ENCODE assay signal across 10 mouse cellular contexts in the genomic region with DNA sequence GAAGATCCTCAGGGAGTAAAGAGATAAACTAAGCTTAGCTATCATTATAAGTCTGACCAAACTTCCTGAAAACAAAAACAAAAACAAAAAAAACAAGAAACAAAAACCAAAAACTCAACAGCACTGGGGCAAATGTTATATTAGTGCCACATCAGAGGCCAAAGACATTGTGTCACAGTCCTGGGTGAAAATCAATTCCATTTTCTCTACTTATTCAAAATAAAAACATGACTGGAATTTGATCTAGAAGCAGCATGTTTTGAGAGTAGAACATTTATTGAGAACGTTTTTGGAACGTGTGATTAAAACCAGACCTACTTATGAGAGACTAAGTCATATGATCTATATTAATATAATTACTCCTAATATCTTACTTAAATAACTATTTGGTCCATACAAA. TPM values are rescaled to one million over a fixed set of nuclear protein-coding genes. Genes with fewer than 3 reads are reported as not detected.
DNase-seq lines count a peak whose midpoint lies in the region; ATAC-seq and TF ChIP-seq lines count a peak whose summit lies in the region.
"Had no signal": no experiment of that assay in that cellular context is flagged by ENCODE, and none has a peak within 500 bp of the region (broad histone marks: within the 10 kb centered on the region; RNA-seq: fewer than 3 reads in every experiment).

No protein-coding gene starts in this region.

- peaks cover 29% of the 10 kb centered on the region for H3K36me3 ChIP-seq in erythroblast, embryonic 14.5 days (ENCODE audit: control insufficient read depth)
- H3K36me3 ChIP-seq in midbrain, embryonic 11.5 days (ENCODE audit: control insufficient read depth, insufficient read depth, low read length): no peaks in the 10 kb centered on the region
- H3K36me3 ChIP-seq in midbrain, embryonic 10.5 days: no peaks in the 10 kb centered on the region
- no peaks in the 10 kb centered on the region for H3K36me3 ChIP-seq in liver, embryonic 14.5 days (replicated peaks; ENCODE audit: control insufficient read depth, insufficient read depth, low read depth)

- intact Hi-C loops in left cerebral cortex, postnatal 25 days (cut with DNase I): loop anchor here (5.0 kb wide), 2 partner anchors 135 to 310 kb away; no protein-coding TSS in a partner anchor

- no peak for TF ChIP-seq EP300 in liver, embryonic 14.5 days (IDR thresholded peaks at IDR 0.05; ENCODE audit: low read depth)

- TF ChIP-seq CTCF in liver, embryonic 14.5 days (IDR thresholded peaks at IDR 0.05; ENCODE audit: low read depth): no peak

- peak overlapping the region; percentile 92 for H3K4me3 ChIP-seq in erythroblast, embryonic 14.5 days (replicated peaks)
- no peak overlapping the region for H3K4me3 ChIP-seq in midbrain, embryonic 11.5 days (ENCODE audit: low read depth, low read length)
- no peak overlapping the region for H3K4me3 ChIP-seq in midbrain, embryonic 10.5 days
- H3K4me3 ChIP-seq in liver, embryonic 14.5 days (ENCODE audit: insufficient read depth in 1 of 2, low read depth in 2 of 2, low read length in 2 of 2): peak overlapping the region; percentile 72 to 81; a peak in 3 of 4 replicates

- WGBS in midbrain, embryonic 11.5 days: 85% methylated on average over 2 of the region's 2 CpGs
- 73% methylated on average over 2 of the region's 2 CpGs for WGBS in midbrain, embryonic 10.5 days
- WGBS in liver, embryonic 14.5 days (ENCODE audit: insufficient replicate concordance): 62% methylated on average over 2 of the region's 2 CpGs

- H3K9me3 ChIP-seq in erythroblast, embryonic 14.5 days (ENCODE audit: control insufficient read depth, low read length): no peaks in the 10 kb centered on the region
- H3K9me3 ChIP-seq in midbrain, embryonic 11.5 days (ENCODE audit: control insufficient read depth, low read length): no peaks in the 10 kb centered on the region
- no peaks in the 10 kb centered on the region for H3K9me3 ChIP-seq in midbrain, embryonic 10.5 days (replicated peaks)
- H3K9me3 ChIP-seq in liver, embryonic 14.5 days (ENCODE audit: control insufficient read depth, low read length): no peaks in the 10 kb centered on the region

- peaks cover 74% of the 10 kb centered on the region for H3K4me1 ChIP-seq in erythroblast, embryonic 14.5 days (ENCODE audit: control insufficient read depth)
- H3K4me1 ChIP-seq in midbrain, embryonic 11.5 days (ENCODE audit: control insufficient read depth, insufficient read depth, low read length): peaks cover 16% of the 10 kb centered on the region
- H3K4me1 ChIP-seq in midbrain, embryonic 10.5 days: peaks cover 44% of the 10 kb centered on the region
- H3K4me1 ChIP-seq in liver, embryonic 14.5 days (replicated peaks; ENCODE audit: control insufficient read depth in 2 of 2, insufficient read depth in 2 of 2, low read length in 1 of 2): peaks cover 49 to 56% of the 10 kb centered on the region in 2 experiments

- H3K9ac ChIP-seq in midbrain, embryonic 11.5 days (ENCODE audit: low read length): no peak overlapping the region
- peak overlapping the region; percentile 46 for H3K9ac ChIP-seq in liver, embryonic 14.5 days (replicated peaks)

- DNase-seq in midbrain, embryonic 11.5 days (ENCODE audit: low spot score, missing footprints): no peak
- DNase-seq in midbrain, embryonic 10.5 days (ENCODE audit: low spot score): no peak
- DNase-seq in liver, embryonic 14.5 days (ENCODE audit: low read depth in 3 of 3, low spot score in 3 of 3): no peak
- no peak for DNase-seq in embryo, embryonic 9.5 days (ENCODE audit: extremely low spot score)
- no peak for DNase-seq in left cerebral cortex, postnatal 25 days (ENCODE audit: low spot score in 2 of 2)
- no peak for DNase-seq in urinary bladder, postnatal 36 days (ENCODE audit: low spot score in 2 of 2)
- DNase-seq: heart, adult 18-20 months; layer of hippocampus, postnatal 36 days had no signal

- peak overlapping the region; percentile 76; the same call in 1 of the 2 replicates for H3K4me2 ChIP-seq in midbrain, embryonic 11.5 days
- peak overlapping the region; percentile 78 for H3K4me2 ChIP-seq in liver, embryonic 14.5 days (ENCODE audit: low read depth)

- ATAC-seq in erythroblast, adult 5-6 weeks (replicated peaks; ENCODE audit: low FRiP score, poor library complexity, severe bottlenecking): no peak
- ATAC-seq in midbrain, embryonic 11.5 days (ENCODE audit: low FRiP score): no peak
- ATAC-seq in liver, embryonic 14.5 days (ENCODE audit: insufficient read depth): no peak

- H3K27me3 ChIP-seq in erythroblast, embryonic 14.5 days (ENCODE audit: control insufficient read depth): no peaks in the 10 kb centered on the region
- H3K27me3 ChIP-seq in midbrain, embryonic 11.5 days (ENCODE audit: control insufficient read depth, insufficient read depth, low read length): no peaks in the 10 kb centered on the region
- H3K27me3 ChIP-seq in midbrain, embryonic 10.5 days (ENCODE audit: low read depth, poor library complexity, severe bottlenecking): no peaks in the 10 kb centered on the region
- H3K27me3 ChIP-seq in liver, embryonic 14.5 days (ENCODE audit: control insufficient read depth, insufficient read depth, low read length): no peaks in the 10 kb centered on the region

- H3K27ac ChIP-seq in midbrain, embryonic 11.5 days (ENCODE audit: low read depth, low read length): no peak overlapping the region
- H3K27ac ChIP-seq in midbrain, embryonic 10.5 days (replicated peaks): no peak overlapping the region
- peak overlapping the region; percentile 40; the same call in 1 of the 2 replicates for H3K27ac ChIP-seq in liver, embryonic 14.5 days

RNA-seq across cellular contexts. Expression of a gene that starts 6.5 kb away (rescaled TPM):
- polyA plus RNA-seq in erythroblast, embryonic 14.5 days (2012): 7.8 and 8.1 TPM in 2 replicates
- total RNA-seq in erythroblast, adult 5-6 weeks (2015; ENCODE audit: low replicate concordance): 214 and 220 TPM in 2 replicates
- total RNA-seq in erythroblast, adult 5-6 weeks (2017; ENCODE audit: low replicate concordance): 159 and 168 TPM in 2 replicates
- polyA plus RNA-seq in midbrain, embryonic 11.5 days (2014; fragmentation: Nextera tagmentation; extraction: Ambion mirVana): 14.7 and 15.2 TPM in 2 replicates
- 10.3 and 12.5 TPM in 2 replicates for polyA plus RNA-seq in midbrain, embryonic 10.5 days (2016; fragmentation: Nextera tagmentation; extraction: Ambion mirVana)
- polyA plus RNA-seq in liver, embryonic 14.5 days (2012; rRNA removed): 13.6 and 14.9 TPM in 2 replicates
- 10.6 and 11.2 TPM in 2 replicates for polyA plus RNA-seq in liver, embryonic 14.5 days (2014; fragmentation: Nextera tagmentation; extraction: Ambion mirVana)
- 10 to 100 TPM; 53.4 to 55.8 TPM for total RNA-seq in left cerebral cortex, postnatal 25 days (2021)

Comparison
In these comparisons a context has a peak if more than half of its experiments do, and no peak if none do; other contexts are left out.
1. H3K4me3 ChIP-seq: peak in erythroblast, embryonic 14.5 days (single experiment) and liver, embryonic 14.5 days (2 of 2); none in midbrain, embryonic 11.5 days (single experiment) and midbrain, embryonic 10.5 days (single experiment).